ENCODE assay signal across 8 mouse cellular contexts in the genomic region with DNA sequence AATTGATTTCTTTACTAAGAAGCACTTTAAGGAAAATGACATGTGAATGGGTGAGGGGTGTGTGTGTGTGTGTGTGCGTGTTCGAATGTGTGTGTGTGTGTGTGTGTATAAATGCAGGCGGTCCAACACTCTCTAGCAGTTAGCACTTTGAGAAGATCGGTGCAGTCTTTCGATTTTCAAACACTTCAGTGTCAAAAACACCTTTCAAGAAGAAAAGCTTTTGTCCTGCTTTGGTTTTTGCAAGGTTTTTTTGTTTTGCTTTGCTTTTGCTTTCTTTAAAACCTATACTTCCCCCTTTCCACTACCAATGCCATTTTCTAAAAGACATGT. TPM values are rescaled to one million over a fixed set of nuclear protein-coding genes. Genes with fewer than 3 reads are reported as not detected.
A peak's percentile ranks its signal among the peaks of the same experiment; 100 is the strongest.
DNase-seq lines count a peak whose midpoint lies in the region; ATAC-seq and TF ChIP-seq lines count a peak whose summit lies in the region.

No protein-coding gene starts in this region.

- H3K9ac ChIP-seq in liver, embryonic 13.5 days, result peak overlapping the region; percentile 99

- H3K27me3 ChIP-seq in cerebellum, adult 2 months (ENCODE audit: control insufficient read depth, insufficient read depth, low read length), result no peaks in the 10 kb centered on the region
- no peaks in the 10 kb centered on the region for H3K27me3 ChIP-seq in testis, adult 2 months (ENCODE audit: control insufficient read depth, insufficient read depth, low read length)
- no peaks in the 10 kb centered on the region for H3K27me3 ChIP-seq in liver, embryonic 13.5 days

- WGBS in cerebellum, adult 2 months, result 9% methylated on average over 5 of the region's 5 CpGs
- WGBS in liver, embryonic 13.5 days (ENCODE audit: insufficient replicate concordance), result 7% methylated on average over 5 of the region's 5 CpGs

- TF ChIP-seq CTCF in cerebellum, adult 2 months (IDR thresholded peaks at IDR 0.05; ENCODE audit: borderline replicate concordance, insufficient read depth, low read depth, low read length), result no peak
- TF ChIP-seq CTCF in testis, adult 2 months (IDR thresholded peaks at IDR 0.05; ENCODE audit: control insufficient read depth, insufficient read depth, insufficient replicate concordance, low read depth, low read length), result no peak

- ATAC-seq in liver, embryonic 13.5 days (ENCODE audit: low read depth), result no peak
- ATAC-seq in erythroid progenitor cell, adult 5-6 weeks (replicated peaks; ENCODE audit: low FRiP score, poor library complexity, severe bottlenecking), result no peak

- peaks cover 12% of the 10 kb centered on the region for H3K4me1 ChIP-seq in cerebellum, adult 2 months (ENCODE audit: control insufficient read depth, insufficient read depth, low read length)
- 0 out of 2 replicates have a peak, but pooled peaks cover 2% of the 10 kb centered on the region for H3K4me1 ChIP-seq in testis, adult 2 months (ENCODE audit: control insufficient read depth, insufficient read depth, low read length)
- H3K4me1 ChIP-seq in liver, embryonic 13.5 days (replicated peaks), result peaks cover 31% of the 10 kb centered on the region

- no peaks in the 10 kb centered on the region for H3K9me3 ChIP-seq in liver, embryonic 13.5 days (replicated peaks)

- DNase-seq in cerebellum, adult 2 months, result no peak
- no peak for DNase-seq in cerebellum, adult 8-10 months
- DNase-seq in testis, postnatal 14 days (ENCODE audit: low spot score), result no peak
- no peak for DNase-seq in liver, embryonic 13.5 days
- no peak for DNase-seq in urinary bladder, postnatal 4 days (ENCODE audit: low spot score in 2 of 2)
- no peak for DNase-seq in thymus, postnatal 14 days

- H3K4me2 ChIP-seq in liver, embryonic 13.5 days, result peak overlapping the region; percentile 87

- peak overlapping the region; percentile 49 for H3K4me3 ChIP-seq in cerebellum, adult 2 months (replicated peaks; ENCODE audit: insufficient read depth, low read depth, low read length)
- H3K4me3 ChIP-seq in testis, adult 2 months (ENCODE audit: control insufficient read depth, low read depth, low read length), result peak overlapping the region; percentile 99
- H3K4me3 ChIP-seq in liver, embryonic 13.5 days (replicated peaks), result peak overlapping the region; percentile 100

- no peak for TF ChIP-seq POLR2A in cerebellum, adult 2 months (IDR thresholded peaks at IDR 0.05; ENCODE audit: borderline replicate concordance, insufficient read depth, low read length)
- no peak for TF ChIP-seq POLR2A in testis, adult 2 months (IDR thresholded peaks at IDR 0.05; ENCODE audit: control insufficient read depth, low read depth, low read length)

- H3K27ac ChIP-seq in cerebellum, adult 2 months (ENCODE audit: insufficient read depth, low read length), result no peak overlapping the region
- H3K27ac ChIP-seq in testis, adult 2 months (ENCODE audit: control insufficient read depth, insufficient read depth, low read depth, low read length), result peak overlapping the region; percentile 68; the same call in 1 of the 2 replicates
- peak overlapping the region; percentile 98 for H3K27ac ChIP-seq in liver, embryonic 13.5 days

- no peaks in the 10 kb centered on the region; the same call in 1 of the 2 replicates for H3K36me3 ChIP-seq in testis, adult 2 months (ENCODE audit: control insufficient read depth, insufficient read depth, low read length)
- H3K36me3 ChIP-seq in liver, embryonic 13.5 days, result peaks cover 36% of the 10 kb centered on the region

RNA-seq across cellular contexts. Expression of a gene that starts 1.4 kb away (rescaled TPM):
- polyA plus RNA-seq in cerebellum, adult 2 months (2012; rRNA removed), result 18.5 and 20.6 TPM in 2 replicates
- polyA plus RNA-seq in testis, adult 2 months (2012; rRNA removed), result 2.9 and 3.5 TPM in 2 replicates
- polyA plus RNA-seq in liver, embryonic 13.5 days (2015; fragmentation: Nextera tagmentation; extraction: Ambion mirVana), result 24.1 and 27.4 TPM in 2 replicates
- 44.7 and 54.1 TPM in 2 replicates for total RNA-seq in erythroid progenitor cell, adult 5-6 weeks (2015; ENCODE audit: low replicate concordance)
- total RNA-seq in erythroid progenitor cell, adult 5-6 weeks (2017; ENCODE audit: low replicate concordance), result 92.0 and 107 TPM in 2 replicates

RNA-seq across cellular contexts. Expression of a gene that starts 42.8 kb away (rescaled TPM):
- polyA plus RNA-seq in cerebellum, adult 2 months (2012; rRNA removed), result 177 and 184 TPM in 2 replicates
- 28.0 and 42.4 TPM in 2 replicates for polyA plus RNA-seq in testis, adult 2 months (2012; rRNA removed)
- polyA plus RNA-seq in liver, embryonic 13.5 days (2015; fragmentation: Nextera tagmentation; extraction: Ambion mirVana), result 470 and 495 TPM in 2 replicates
- total RNA-seq in erythroid progenitor cell, adult 5-6 weeks (2015; ENCODE audit: low replicate concordance), result 161 and 236 TPM in 2 replicates
- total RNA-seq in erythroid progenitor cell, adult 5-6 weeks (2017; ENCODE audit: low replicate concordance), result 151 and 160 TPM in 2 replicates

Comparison
In these comparisons a context has a peak if more than half of its experiments do, and no peak if none do; other contexts are left out.
1. H3K4me3 ChIP-seq: peak in every context shown above with its lines; median percentile 100 in liver, embryonic 13.5 days; 99 in testis, adult 2 months; 49 in cerebellum, adult 2 months.